Mouse (Mus musculus): ENCODE measurements around the gene Apol7b. TPM values are rescaled to one million over a fixed set of nuclear protein-coding genes. Genes with fewer than 3 reads are reported as not detected.
"Not testable (repeated sequence)": the region's sequence is repeated elsewhere in the genome, so short reads cannot be mapped to it uniquely, and the experiment has no call there.

Apol7b gene
- polyA plus RNA-seq, 1 experiment from 2014 or later: not detected

DNA sequence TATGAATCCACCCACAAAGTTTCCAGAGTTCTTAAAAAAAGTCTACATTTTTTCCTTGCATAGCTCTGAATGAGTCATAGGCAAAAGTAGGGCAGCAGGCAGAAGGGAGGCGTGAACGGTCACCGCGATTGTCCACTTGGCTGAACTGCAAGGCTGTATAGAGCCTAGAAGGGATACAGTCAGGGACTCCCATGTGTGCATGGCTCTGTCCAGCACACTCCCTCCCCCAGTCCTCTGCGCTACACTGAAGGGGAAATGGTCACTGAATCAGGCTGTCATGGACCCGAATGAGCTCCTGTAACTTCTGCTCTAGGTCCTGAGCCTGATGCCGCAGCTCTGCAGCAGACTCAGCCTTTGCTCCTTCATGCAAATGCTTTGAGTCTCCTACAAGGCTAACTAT is 24.4 kb downstream of the Apol7b start:
- not testable (repeated sequence) for DNase-seq; H3K9ac ChIP-seq; H3K27ac ChIP-seq (ENCODE audit: low read depth); ATAC-seq (ENCODE audit: insufficient read depth); H3K9me3 ChIP-seq (ENCODE audit: low read depth, low read length); H3K4me2 ChIP-seq; H3K36me3 ChIP-seq (ENCODE audit: insufficient read depth); H3K27me3 ChIP-seq (ENCODE audit: insufficient read depth, low read length); H3K4me1 ChIP-seq (ENCODE audit: insufficient read depth); H3K4me3 ChIP-seq (ENCODE audit: low read depth, low read length)
- 60% methylated on average over 3 of the region's 7 CpGs for WGBS

DNA sequence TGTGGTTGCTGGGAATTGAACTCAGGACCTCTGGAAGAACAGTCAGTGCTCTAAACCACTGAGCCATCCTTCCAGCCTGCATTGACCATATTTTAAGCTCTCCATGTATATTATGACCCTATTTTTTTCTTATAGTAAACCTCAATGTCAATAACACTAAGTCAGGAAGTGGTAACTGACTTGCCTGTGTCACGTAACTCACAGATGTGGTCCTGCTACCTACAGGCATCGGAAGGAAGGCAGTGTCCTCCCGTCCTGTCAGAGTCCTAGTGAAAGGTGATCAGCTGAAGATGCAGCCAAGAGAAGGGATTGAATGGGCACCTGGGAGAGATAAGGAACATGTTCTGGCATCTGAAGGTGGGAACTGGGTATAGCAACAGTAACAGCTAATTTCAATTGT is 27.6 kb downstream of the Apol7b start:
- H3K4me1 ChIP-seq (ENCODE audit: insufficient read depth); H3K9me3 ChIP-seq (ENCODE audit: low read depth, low read length); H3K4me2 ChIP-seq; DNase-seq; H3K9ac ChIP-seq; H3K27me3 ChIP-seq (ENCODE audit: insufficient read depth, low read length); H3K4me3 ChIP-seq (ENCODE audit: low read depth, low read length); H3K36me3 ChIP-seq (ENCODE audit: insufficient read depth); ATAC-seq (ENCODE audit: insufficient read depth); H3K27ac ChIP-seq (ENCODE audit: low read depth): not testable (repeated sequence)
- no CpG with 5 or more reads among the region's 3 CpGs for WGBS

DNA sequence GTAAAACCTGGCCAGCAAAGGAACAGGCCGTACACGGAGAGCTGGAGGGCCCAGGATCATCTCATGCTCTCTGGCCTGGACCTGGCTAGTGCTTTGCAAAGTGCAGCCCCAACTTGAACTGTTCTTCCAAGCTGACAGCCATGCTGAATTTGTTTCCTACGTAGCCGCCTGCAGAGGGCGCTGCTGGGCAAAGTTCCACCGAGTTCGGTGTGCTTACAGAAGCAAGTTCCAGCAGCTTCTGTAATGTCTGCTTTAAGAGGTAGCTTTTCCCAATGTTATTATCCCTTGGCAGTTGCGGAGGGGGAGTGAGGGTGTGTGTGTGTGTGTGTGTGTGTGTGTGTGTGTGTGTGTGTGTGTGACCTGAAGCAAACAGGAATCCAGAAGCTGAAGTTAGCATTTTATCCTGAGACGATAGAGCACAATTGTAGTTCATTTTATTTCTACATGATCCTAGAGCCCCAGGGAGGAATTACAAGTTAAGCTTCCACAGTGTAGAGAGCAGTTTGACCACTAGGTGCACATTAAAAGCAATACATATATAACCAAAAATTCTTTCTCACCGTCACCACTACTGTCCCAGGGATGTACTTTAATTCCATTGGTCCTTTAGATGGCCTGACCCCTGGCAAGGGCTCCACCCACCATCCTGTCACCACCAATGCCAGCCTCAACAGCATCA is 30.5 kb downstream of the Apol7b start:
- H3K4me2 ChIP-seq; ATAC-seq (ENCODE audit: insufficient read depth): not testable (repeated sequence)

DNA sequence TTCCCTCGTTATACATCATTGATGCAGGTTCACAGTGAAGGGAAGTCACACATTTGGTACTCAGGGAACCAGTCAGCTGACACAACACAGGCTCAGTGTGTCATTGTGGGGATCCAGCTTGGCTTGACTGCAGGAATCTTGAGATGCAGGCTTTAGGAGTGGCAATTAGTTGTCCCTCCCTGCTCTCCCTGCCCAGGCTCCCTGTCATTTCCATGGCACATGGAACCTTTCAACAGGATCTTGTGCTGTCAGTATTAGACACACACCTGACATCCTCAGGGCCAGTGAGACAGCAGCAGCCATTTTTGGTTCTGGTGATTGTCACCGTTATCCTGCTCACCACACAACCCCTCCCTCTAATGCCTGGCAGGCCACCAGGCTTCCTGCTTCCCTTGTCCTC is 31.6 kb downstream of the Apol7b start:
- not testable (repeated sequence) for H3K27me3 ChIP-seq (ENCODE audit: insufficient read depth, low read length); H3K9ac ChIP-seq; ATAC-seq (ENCODE audit: insufficient read depth); H3K4me2 ChIP-seq; H3K27ac ChIP-seq (ENCODE audit: low read depth); DNase-seq; H3K36me3 ChIP-seq (ENCODE audit: insufficient read depth); H3K4me1 ChIP-seq (ENCODE audit: insufficient read depth); H3K9me3 ChIP-seq (ENCODE audit: low read depth, low read length); H3K4me3 ChIP-seq (ENCODE audit: low read depth, low read length)
- 44% methylated on average over 2 of the region's 2 CpGs for WGBS

More for the DNA sequence above, 30.5 kb downstream of the Apol7b start:
- H3K4me3 ChIP-seq (ENCODE audit: low read depth, low read length); H3K27me3 ChIP-seq (ENCODE audit: insufficient read depth, low read length); DNase-seq; H3K9me3 ChIP-seq (ENCODE audit: low read depth, low read length); H3K9ac ChIP-seq; H3K27ac ChIP-seq (ENCODE audit: low read depth); H3K36me3 ChIP-seq (ENCODE audit: insufficient read depth); H3K4me1 ChIP-seq (ENCODE audit: insufficient read depth): not testable (repeated sequence)
- WGBS: 32% methylated on average over 2 of the region's 10 CpGs

DNA sequence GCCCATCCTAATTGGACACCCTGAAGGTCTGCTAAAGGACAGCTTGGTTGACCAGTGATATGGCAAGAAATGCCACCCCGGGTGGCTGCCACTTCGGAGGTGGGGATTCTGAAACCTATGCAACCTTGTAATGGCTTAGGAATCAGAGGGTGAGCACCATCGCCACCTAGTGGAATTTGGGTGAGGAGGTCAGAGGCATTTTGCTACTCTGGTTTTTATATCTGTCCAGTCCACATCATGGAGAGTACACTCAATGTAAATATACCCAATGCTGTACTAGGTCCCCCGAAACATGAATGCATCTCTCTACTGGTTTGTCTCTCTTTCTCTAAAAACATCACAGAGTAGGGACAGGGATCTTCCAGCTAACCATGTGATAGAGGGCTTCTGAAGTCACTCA is 34.6 kb downstream of the Apol7b start:
- not testable (repeated sequence) for H3K4me3 ChIP-seq (ENCODE audit: low read depth, low read length)
- WGBS: 22% methylated on average over 4 of the region's 4 CpGs

DNA sequence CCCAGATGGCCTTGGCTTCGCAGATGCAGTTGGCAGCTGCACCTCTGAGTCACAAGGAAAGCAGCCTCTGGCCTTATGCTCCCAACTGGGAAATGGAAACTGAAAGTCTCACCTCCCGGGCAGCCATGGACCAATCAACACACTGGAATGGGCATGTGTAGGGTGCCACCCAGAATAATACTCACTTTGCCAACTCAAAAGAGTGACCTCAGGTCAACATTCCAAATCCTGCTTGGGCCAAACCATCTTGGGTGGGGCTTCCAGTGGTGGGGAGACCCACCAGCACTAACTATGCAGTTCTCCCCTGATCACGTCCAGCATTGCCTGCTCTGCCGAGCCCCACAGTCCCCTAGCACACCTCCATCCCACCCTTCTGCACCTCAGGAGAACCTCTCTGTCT is 36.3 kb downstream of the Apol7b start, which contains the start of gene Apol9a:
Gene Apol9a (minus strand): TSS at position 101 of the 400 bp plus-strand sequence.
- H3K4me1 ChIP-seq (ENCODE audit: insufficient read depth); ATAC-seq (ENCODE audit: insufficient read depth); H3K27me3 ChIP-seq (ENCODE audit: insufficient read depth, low read length); H3K9ac ChIP-seq; H3K9me3 ChIP-seq (ENCODE audit: low read depth, low read length); H3K36me3 ChIP-seq (ENCODE audit: insufficient read depth); H3K4me3 ChIP-seq (ENCODE audit: low read depth, low read length); H3K4me2 ChIP-seq; DNase-seq; H3K27ac ChIP-seq (ENCODE audit: low read depth): not testable (repeated sequence)
- 79% methylated on average over 1 of the region's 4 CpGs for WGBS

More for the DNA sequence above, 34.6 kb downstream of the Apol7b start:
- ATAC-seq (ENCODE audit: insufficient read depth); H3K9me3 ChIP-seq (ENCODE audit: low read depth, low read length); H3K36me3 ChIP-seq (ENCODE audit: insufficient read depth); H3K4me1 ChIP-seq (ENCODE audit: insufficient read depth); H3K27ac ChIP-seq (ENCODE audit: low read depth); H3K9ac ChIP-seq; H3K27me3 ChIP-seq (ENCODE audit: insufficient read depth, low read length); H3K4me2 ChIP-seq: not testable (repeated sequence)
- TF ChIP-seq CTCF (IDR thresholded peaks at IDR 0.05; ENCODE audit: low read depth): peak; percentile 49
- peak; percentile 9 for DNase-seq

DNA sequence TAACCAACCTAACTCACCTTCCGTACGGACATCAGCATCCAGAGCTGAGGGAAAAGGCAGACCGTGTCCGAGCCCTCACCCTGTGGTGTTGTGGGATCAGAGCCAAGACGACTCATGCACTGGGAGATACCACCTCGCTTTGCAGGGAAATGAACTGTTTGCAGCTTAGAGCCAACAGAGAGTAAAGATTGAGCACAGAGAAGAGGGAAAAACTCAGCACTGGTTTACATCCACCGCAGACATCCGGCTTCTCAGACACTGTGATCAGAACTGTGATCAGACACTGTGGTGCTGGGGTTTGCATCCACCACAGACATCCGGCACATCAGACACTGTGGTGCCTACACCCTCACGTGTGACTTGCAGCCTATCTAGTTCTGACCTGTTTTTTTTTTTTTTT is 40.9 kb downstream of the Apol7b start:
- ATAC-seq (ENCODE audit: insufficient read depth); H3K4me2 ChIP-seq; H3K4me1 ChIP-seq (ENCODE audit: insufficient read depth); H3K27ac ChIP-seq (ENCODE audit: low read depth); H3K9ac ChIP-seq; H3K9me3 ChIP-seq (ENCODE audit: low read depth, low read length); H3K27me3 ChIP-seq (ENCODE audit: insufficient read depth, low read length); H3K36me3 ChIP-seq (ENCODE audit: insufficient read depth); H3K4me3 ChIP-seq (ENCODE audit: low read depth, low read length): not testable (repeated sequence)
- WGBS: 59% methylated on average over 8 of the region's 10 CpGs
- DNase-seq: peak; percentile 11

DNA sequence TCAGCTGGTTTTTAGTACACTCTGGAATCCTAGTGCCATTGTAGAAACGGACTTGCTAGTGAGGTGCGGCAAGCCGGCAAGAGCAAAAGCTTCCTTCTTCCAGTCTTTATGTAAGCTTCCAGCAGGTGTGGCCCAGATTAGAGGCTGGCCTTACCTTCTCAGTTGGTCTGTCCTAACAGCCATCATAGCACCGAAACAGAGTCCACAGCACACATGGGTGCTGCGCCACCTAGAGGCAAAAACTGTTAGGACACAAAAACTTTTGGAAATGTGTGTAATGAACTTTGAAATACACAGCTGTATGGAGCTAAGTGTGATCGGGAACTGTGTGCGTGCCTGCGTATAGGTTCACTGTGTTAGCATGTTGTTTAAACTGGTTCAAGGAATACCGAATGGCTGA is 48.3 kb downstream of the Apol7b start, which contains the start of gene Apol7a:
Gene Apol7a (minus strand): TSS at position 84 of the 400 bp plus-strand sequence.
- DNase-seq: peak; percentile 39
- H3K9me3 ChIP-seq (ENCODE audit: low read depth, low read length); H3K4me2 ChIP-seq; H3K27me3 ChIP-seq (ENCODE audit: insufficient read depth, low read length); H3K4me1 ChIP-seq (ENCODE audit: insufficient read depth); H3K27ac ChIP-seq (ENCODE audit: low read depth); H3K4me3 ChIP-seq (ENCODE audit: low read depth, low read length); H3K9ac ChIP-seq; H3K36me3 ChIP-seq (ENCODE audit: insufficient read depth); ATAC-seq (ENCODE audit: insufficient read depth): not testable (repeated sequence)
- 62% methylated on average over 9 of the region's 9 CpGs for WGBS
- TF ChIP-seq CTCF (IDR thresholded peaks at IDR 0.05; ENCODE audit: low read depth): peak; percentile 57

DNA sequence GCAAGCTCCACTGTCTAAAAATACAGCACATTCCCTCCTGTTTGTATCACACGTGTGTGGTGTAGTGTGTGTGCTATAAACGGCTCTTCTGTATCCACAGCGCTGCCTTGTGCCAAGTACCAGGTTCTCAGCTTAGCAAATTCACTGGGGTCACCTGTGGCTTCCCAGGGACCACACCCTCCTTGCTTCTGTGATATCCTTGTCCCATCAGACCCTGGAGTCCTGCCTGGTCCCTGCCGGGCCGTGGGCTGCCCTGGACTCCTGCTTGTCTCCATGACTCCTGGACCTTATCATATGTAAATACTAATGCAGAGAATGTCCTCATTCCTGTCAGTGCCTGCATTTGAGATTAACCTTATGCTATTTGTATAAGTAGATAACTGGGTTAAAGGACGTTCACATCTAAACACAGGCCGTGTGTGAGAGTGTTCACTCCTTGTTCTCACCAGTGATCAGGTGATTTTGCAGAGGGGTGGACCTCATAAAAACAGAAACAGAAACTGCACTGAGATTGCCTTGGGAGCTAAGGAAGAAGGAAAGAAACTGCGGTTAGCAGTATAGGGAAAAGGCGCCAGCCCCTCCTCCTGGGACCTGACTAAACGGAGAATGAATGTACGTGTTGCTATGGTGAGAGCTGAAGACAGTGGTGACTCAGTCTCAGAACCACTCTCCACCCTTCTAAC is 49.7 kb downstream of the Apol7b start:
- ATAC-seq (ENCODE audit: insufficient read depth); H3K9me3 ChIP-seq (ENCODE audit: low read depth, low read length); H3K27me3 ChIP-seq (ENCODE audit: insufficient read depth, low read length); H3K4me3 ChIP-seq (ENCODE audit: low read depth, low read length); H3K27ac ChIP-seq (ENCODE audit: low read depth); H3K36me3 ChIP-seq (ENCODE audit: insufficient read depth); H3K4me2 ChIP-seq; H3K9ac ChIP-seq; H3K4me1 ChIP-seq (ENCODE audit: insufficient read depth); DNase-seq: not testable (repeated sequence)
- WGBS: 32% methylated on average over 11 of the region's 11 CpGs

DNA sequence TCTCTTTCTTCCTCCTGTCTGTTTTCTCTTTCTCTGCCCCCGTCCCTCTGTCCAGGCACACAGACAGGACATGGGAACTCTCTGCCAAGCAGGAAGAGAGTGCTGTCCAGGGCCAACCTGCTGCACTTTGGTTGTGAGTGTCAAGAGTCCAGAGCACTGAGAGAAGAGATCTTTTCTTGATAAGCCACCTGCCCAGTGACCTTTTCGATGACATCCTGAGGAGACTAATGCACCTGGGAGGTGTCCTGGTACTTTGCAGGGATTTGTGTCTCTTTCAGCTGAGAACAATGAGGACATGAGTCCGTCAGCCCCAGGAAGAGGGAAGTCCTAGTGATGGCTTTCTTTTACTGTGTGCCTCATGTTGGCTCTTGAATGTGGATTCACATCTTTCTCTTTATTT is 53.5 kb downstream of the Apol7b start:
- not testable (repeated sequence) for H3K4me2 ChIP-seq; H3K9ac ChIP-seq; H3K27ac ChIP-seq (ENCODE audit: low read depth); H3K4me3 ChIP-seq (ENCODE audit: low read depth, low read length); H3K36me3 ChIP-seq (ENCODE audit: insufficient read depth); H3K27me3 ChIP-seq (ENCODE audit: insufficient read depth, low read length); H3K4me1 ChIP-seq (ENCODE audit: insufficient read depth); ATAC-seq (ENCODE audit: insufficient read depth); DNase-seq; H3K9me3 ChIP-seq (ENCODE audit: low read depth, low read length)
- 47% methylated on average over 3 of the region's 3 CpGs for WGBS

All from lung, embryonic 14.5 days (tissue).